Mouse (Mus musculus): ENCODE data around the gene Mogat2.

Gene Mogat2

GRCm38 (mm10) chr7:99238417-99238816 is at the start of gene Mogat2:
Gene Mogat2, minus strand, starts transcription at chr7:99238619.
- peak; percentile 38 for DNase-seq (ENCODE audit: low spot score)

GRCm38 (mm10) chr7:99287287-99287686 is 48.9 kb upstream of the Mogat2 start:
- peak; percentile 69 for DNase-seq (ENCODE audit: low spot score)

DNA sequence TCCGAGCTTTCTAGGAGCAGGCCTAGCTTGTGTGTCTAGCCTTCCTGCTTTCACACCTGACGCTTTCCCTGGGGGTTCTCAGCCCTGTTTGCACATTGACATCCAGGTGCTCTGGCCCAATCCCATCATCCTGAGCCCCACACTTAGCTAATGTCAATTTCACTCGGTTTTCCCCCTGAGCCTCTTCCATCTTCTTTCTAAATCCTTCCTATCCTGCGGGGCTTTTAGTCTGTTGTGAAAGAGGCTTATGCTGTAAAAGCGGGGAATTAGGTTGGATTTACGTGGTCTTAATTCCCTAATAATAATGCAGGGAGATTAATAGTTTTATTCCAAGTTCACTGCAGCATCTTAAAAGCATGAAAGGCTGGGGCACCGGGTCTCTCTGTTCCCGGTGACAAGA is 41.2 kb upstream of the Mogat2 start:
- no peak for DNase-seq (ENCODE audit: low spot score)

GRCm38 (mm10) chr7:99278309-99278708 is 39.9 kb upstream of the Mogat2 start:
- DNase-seq (ENCODE audit: low spot score) = no peak

- no peak for DNase-seq (ENCODE audit: low spot score)
These were observed 38.3 kb upstream of the Mogat2 start for GRCm38 (mm10) chr7:99276679-99277078.

- no peak for DNase-seq (ENCODE audit: low spot score)
These were observed 36.7 kb upstream of the Mogat2 start for GRCm38 (mm10) chr7:99275131-99275530.

- DNase-seq (ENCODE audit: low spot score) = no peak
These were observed 33.2 kb upstream of the Mogat2 start for GRCm38 (mm10) chr7:99271630-99272029.

DNA sequence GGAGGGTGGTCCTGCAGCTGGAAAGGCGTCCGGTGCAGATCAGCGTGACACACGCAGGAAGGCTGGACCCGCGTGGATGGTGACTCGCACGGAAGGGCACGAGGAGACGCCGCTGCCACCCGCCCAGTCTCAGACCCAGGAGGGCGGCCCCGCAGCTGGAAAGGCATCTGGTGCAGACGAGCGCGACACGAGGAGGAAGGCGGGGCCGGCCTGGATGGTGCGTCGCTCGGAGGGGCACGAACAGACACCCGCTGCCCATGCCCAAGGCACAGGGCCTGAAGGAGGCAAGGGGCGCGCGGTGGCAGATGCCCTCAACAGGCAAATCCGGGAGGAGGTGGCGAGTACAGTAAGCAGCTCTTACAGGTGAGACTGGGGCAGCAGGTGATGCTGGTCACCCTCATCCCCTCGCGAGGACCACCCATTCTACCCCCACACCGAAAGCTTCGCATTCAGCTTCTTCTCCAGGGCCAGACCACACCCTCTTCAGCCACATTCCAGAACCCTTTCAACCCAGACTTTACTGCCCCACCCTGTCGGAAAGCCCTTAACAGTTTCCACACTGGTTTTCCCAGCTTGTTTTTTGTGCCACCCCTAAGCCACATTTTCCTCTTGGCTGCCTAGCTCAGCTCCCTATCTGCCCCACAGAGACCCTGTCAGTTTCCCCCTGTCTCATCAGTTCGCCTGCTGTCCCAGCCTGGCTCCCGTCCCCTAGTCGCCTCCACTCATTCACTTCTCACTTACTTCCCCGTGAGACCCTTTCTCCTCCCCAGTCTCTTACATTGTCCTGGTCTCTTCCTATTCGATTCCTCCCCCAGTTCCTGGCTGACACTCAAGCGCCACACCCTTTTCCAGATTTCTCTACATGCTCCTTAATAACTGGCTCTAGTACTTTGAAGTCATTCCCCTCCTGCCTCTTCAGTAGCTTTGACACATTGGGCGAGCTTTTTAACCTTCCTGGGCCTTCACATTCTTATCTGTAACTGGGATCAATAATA is 30.8 kb upstream of the Mogat2 start:
- peak; percentile 60 for DNase-seq (ENCODE audit: low spot score)

DNA sequence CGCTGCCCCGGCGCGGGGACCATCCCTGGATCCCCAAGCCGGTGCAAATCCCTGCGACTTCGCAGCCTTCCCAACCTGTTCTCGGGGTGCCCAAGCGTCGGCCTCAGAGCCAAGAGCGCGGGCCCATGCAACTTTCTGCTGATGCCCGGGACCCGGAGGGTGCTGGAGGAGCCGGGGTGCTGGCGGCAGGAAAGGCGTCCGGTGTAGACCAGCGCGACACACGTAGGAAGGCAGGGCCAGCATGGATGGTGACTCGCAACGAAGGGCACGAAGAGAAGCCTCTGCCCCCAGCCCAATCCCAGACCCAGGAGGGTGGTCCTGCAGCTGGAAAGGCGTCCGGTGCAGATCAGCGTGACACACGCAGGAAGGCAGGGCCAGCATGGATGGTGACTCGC is 30.1 kb upstream of the Mogat2 start:
- no peak for DNase-seq (ENCODE audit: low spot score)

DNA sequence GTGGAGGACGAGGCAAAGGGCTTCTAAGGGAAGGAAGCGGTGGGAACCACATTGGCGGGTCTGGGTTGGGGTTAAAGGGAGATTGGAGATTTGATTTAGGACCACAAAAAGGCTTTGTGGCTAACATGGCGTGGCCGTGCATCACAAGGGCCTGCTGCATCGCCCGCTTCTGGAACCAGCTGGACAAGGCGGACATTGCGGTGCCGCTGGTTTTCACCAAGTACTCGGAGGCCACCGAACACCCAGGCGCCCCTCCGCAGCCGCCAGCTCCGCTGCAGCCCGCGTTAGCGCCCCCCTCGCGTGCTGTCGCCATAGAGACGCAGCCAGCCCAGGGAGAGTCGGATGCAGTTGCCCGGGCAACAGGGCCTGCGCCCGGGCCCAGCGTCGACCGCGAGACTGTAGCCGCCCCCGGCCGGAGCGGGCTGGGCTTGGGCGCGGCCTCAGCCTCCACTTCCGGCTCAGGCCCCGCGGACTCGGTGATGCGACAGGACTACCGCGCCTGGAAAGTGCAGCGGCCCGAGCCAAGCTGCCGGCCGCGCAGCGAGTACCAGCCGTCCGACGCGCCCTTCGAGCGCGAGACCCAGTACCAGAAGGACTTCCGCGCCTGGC is 29.6 kb upstream of the Mogat2 start:
- DNase-seq (ENCODE audit: low spot score) = peak; percentile 90

DNA sequence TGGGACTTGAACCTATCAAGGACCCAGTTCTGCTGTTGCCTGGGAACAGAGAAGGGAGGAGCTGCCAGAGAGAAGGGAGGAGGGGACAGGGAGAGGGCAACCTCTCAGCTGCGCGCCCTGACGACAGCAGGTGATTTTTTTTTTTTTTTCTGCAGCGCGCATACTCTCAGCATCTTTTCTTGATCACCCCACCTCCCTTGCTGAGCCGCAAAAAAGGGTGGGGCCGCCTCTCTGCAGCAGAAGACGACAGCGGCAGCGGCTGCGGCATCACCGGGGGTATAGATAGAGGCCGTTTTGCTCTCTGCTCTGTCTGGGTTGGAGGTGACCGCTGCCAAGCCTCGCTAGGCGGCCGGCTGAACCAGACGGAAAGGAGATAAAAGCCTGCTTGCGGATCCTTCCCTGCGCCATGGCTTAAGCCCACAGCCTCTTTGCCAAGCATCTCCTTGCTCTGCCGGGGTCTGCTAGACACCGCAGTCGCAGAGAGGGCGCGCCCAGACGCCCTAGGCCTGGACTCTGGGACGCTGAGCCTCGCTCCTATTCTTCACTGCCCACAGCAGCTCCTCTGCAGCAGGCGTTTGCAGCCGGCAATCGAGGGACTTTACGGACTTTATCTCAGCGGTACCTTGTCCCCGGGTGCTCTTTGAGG is 29.0 kb upstream of the Mogat2 start, which contains the start of gene Map6:
Map6 (plus strand) TSS at position 197 of the 646 bp plus-strand sequence.
- DNase-seq (ENCODE audit: low spot score) = peak; percentile 88

DNA sequence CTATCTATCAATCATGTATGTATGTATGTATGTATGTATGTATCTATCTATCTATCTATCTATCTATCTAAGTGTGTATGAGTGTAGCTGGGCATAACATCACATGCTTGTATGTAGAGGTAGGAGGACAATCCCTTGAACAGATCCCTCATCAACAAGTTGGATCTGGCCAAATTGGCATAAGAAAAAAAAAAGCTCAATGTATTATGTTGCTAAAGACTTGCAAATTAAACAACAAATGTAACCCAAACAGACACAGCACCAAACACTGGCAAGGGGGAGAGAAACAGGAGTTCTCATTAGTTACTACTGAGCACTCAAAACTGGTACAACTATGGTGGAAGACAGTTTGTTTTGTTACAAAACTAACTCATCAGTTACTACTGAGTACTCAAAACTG is 26.2 kb upstream of the Mogat2 start:
- no peak for DNase-seq (ENCODE audit: low spot score)

DNA sequence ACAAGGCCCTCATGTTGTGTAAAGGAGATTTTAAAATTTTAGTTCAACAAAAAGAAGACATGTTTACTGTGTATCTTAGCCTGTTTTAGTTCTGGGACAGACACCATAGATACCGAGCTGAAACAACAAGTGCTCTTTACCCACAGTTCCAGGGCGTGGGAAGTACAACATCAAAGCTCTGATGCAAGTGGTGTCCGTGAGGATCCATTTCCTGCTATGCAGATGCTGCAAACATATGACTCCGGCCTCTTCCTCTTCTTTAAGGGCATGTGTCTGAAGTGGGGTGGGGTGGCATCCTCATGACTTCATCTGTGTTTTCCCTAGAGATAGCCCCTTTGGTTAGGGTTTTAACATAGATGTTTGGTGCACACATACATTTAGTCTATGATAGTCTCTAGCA is 25.1 kb upstream of the Mogat2 start:
- no peak for DNase-seq (ENCODE audit: low spot score)

DNA sequence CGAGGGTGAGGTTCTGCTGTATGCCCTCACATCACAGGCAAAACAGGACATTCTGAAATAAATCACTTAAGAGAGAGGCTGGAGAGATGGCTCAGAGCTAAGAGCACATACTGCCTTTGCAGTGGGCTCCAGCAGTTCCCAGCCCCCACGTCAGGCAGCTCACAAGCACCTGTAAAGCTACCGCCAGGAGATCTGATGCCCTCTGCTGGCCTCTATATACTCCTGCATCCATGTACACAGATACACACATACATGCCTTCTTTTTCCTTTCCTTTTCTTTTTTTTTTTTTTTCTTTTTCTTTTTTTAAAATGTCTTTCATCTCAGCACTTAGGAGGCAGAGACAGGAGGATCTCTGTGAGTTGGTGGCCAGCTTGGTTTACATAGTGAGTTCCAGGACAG is 23.5 kb upstream of the Mogat2 start:
- DNase-seq (ENCODE audit: low spot score) = no peak

DNA sequence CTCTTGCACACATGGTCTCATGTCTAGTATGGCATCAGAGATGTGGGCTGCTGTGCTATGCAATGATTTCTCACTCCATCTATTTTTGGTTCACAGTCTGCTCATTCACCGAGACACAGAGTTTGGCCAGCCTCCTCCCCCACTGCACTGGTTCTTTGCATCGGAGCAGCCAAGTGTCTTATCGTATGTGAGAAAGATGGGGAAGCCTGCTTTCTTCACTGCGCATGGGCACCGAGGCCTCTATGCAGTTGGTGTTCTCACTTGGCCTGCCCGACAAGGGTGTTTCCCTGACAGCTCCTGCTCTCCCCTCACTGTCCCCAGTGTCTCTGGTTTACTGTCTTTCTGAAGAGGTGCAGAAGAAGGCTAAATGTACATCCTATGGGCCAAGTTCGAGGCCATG is 16.6 kb upstream of the Mogat2 start:
- DNase-seq (ENCODE audit: low spot score) = no peak

DNA sequence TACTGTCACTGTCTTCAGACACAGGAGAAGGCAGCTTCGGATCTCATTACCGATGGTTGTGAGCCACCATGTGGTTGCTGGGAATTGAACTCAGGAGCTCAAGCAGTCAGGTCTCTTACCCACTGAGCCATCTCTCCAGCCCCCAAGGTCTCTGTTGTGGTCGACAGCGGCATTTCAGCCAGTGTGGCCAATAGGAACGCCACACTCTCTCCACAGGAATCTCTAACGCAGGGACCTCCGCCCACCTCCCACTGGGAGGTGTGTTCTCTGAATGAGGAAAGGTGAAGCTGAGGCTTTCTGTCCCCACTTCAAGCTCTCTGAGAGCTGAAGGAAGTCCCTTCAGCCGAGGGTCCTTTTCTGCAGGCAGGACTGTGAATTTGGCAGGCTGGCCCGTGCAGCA is 12.0 kb upstream of the Mogat2 start:
- no peak for DNase-seq (ENCODE audit: low spot score)

DNA sequence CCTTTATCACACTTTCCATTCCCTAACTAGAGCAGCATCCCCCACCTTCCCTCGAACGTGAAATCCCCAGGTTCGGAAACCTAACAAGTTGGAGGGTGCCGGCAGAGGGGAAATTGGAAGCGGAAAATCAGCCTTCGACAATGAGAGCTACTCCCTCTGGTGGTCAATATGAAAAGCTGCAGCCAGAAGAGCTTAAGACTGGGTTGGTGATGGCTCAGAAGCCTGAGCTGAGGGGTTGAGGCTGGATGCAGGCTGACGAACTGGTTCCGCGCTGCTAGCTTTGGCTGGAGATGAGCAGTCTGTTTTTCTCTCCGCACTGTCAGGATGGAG is 11.1 kb upstream of the Mogat2 start:
- DNase-seq (ENCODE audit: low spot score) = peak; percentile 79

GRCm38 (mm10) chr7:99248906-99249581 is 10.6 kb upstream of the Mogat2 start:
- DNase-seq (ENCODE audit: low spot score) = no peak

DNA sequence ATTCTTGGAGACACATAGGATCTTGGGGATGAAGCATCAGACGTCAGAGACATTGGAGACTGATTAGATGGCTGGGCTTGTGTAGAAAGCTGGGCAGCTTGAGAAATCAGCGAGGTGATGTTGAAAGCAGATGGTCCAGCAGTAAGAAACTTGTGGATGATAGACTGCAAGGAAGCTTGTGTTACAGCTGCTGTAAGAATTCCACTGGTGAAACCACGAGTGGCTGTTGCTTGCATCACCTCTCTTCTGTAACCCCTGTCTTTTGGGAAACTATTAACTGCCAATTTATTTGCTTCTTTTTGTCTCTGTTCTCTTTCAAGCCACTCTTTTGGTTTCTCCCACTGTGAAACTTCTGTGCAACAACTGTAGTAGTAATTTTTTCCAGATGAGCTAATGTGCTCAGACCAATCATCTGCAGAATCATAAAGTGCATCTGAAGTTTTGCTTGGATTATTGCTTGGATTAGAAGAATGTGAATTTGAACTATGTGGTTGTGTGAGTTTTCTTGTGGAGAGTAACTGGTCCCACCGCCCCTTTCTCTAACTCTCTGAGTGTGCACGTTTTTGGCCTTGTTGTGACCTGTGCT is 9.8 kb upstream of the Mogat2 start:
- DNase-seq (ENCODE audit: low spot score) = no peak

DNA sequence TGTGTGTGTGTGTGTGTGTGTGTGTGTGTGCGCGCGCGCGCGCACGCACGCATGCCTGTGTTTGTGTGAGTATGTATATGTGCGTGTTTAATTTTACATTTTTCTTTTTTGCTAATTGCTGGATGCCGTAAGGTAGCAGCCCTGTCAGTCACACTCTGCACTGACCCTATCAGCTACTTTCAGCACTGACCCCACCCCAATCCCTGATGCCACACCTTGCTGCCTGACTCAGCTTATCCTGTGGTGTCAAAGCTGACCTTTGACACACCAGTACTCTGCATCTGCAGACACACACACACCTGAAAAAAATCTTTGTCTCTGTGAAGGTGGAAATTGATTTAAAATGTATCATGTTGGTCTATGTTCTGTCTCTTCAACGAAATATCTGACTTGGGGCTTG is 3.7 kb upstream of the Mogat2 start:
- DNase-seq (ENCODE audit: low spot score) = no peak

GRCm38 (mm10) chr7:99236888-99237660 is 1.3 kb downstream of the Mogat2 start:
- DNase-seq (ENCODE audit: low spot score) = peak; percentile 21

Measured in MN1 (cell line).